12 mouse cellular contexts compared by ENCODE assay signal in genomic region chr5:120592141-120592540, GRCm38 (mm10). TPM values are rescaled to one million over a fixed set of nuclear protein-coding genes. Genes with fewer than 3 reads are reported as not detected.
A peak's percentile ranks its signal among the peaks of the same experiment; 100 is the strongest.
DNase-seq lines count a peak whose midpoint lies in the region; ATAC-seq and TF ChIP-seq lines count a peak whose summit lies in the region.
"Had no signal": no experiment of that assay in that cellular context is flagged by ENCODE, and none has a peak within 500 bp of the region (broad histone marks: within the 10 kb centered on the region; RNA-seq: fewer than 3 reads in every experiment).

No protein-coding gene starts in this region.

- TF ChIP-seq EP300 in CH12.LX (IDR thresholded peaks at IDR 0.05; ENCODE audit: low read length), result no peak

- 61% methylated on average over 7 of the region's 7 CpGs for WGBS in liver, embryonic 12.5 days (ENCODE audit: insufficient replicate concordance)

- TF ChIP-seq POLR2A in CH12.LX (IDR thresholded peaks at IDR 0.05; ENCODE audit: low read depth, low read length), result no peak
- TF ChIP-seq POLR2A in cortical plate, adult 2 months (IDR thresholded peaks at IDR 0.05; ENCODE audit: extremely low read depth, insufficient read depth, low read length), result no peak

- TF ChIP-seq RAD21 in CH12.LX (IDR thresholded peaks at IDR 0.05; ENCODE audit: low read depth, low read length), result peak; percentile 3; the same call in 1 of the 2 replicates

- in situ Hi-C loops in CH12.LX (cut with MboI; ENCODE audit: low pct_ligation_motif_present, low pct_unique_long_range_greater_than_20kb, low sequenced_read_pairs), result no loop called here

- H3K79me2 ChIP-seq in CH12.LX (replicated peaks; ENCODE audit: control insufficient read depth, extremely low read depth, insufficient read depth, poor library complexity, severe bottlenecking), result no peaks in the 10 kb centered on the region

- H3K4me1 ChIP-seq in liver, embryonic 12.5 days, result peaks cover 47% of the 10 kb centered on the region
- peaks cover 4 to 17% of the 10 kb centered on the region in 2 experiments for H3K4me1 ChIP-seq in CH12.LX (ENCODE audit: control insufficient read depth in 1 of 2, insufficient read depth in 2 of 2)
- no peaks in the 10 kb centered on the region for H3K4me1 ChIP-seq in cortical plate, adult 2 months (ENCODE audit: control insufficient read depth, insufficient read depth, low read length)

- H3K4me2 ChIP-seq in liver, embryonic 12.5 days, result no peak overlapping the region
- no peak overlapping the region for H3K4me2 ChIP-seq in CH12.LX (ENCODE audit: insufficient read depth, low read depth, poor library complexity, severe bottlenecking)

- TF ChIP-seq CTCF in CH12.LX (conservative IDR thresholded peaks at IDR 0.05 in 1 of 2, IDR thresholded peaks at IDR 0.05 in 1 of 2; ENCODE audit: low read depth in 2 of 2, low read length in 2 of 2), result peak; percentile 26 to 44; a peak in 3 of 4 replicates
- TF ChIP-seq CTCF in cortical plate, adult 2 months (IDR thresholded peaks at IDR 0.05; ENCODE audit: extremely low read depth, insufficient read depth, low read length), result 0 out of 2 replicates have a peak, but pooled peaks have one; percentile 9

- no peak for ATAC-seq in liver, embryonic 12.5 days
- ATAC-seq in erythroid progenitor cell, adult 5-6 weeks (replicated peaks; ENCODE audit: low FRiP score, poor library complexity, severe bottlenecking), result no peak

- no peak overlapping the region for H3K27ac ChIP-seq in liver, embryonic 12.5 days
- no peak overlapping the region for H3K27ac ChIP-seq in CH12.LX (ENCODE audit: insufficient read depth, low read depth)
- no peak overlapping the region for H3K27ac ChIP-seq in cortical plate, adult 2 months (ENCODE audit: insufficient read depth, low read length)

- H3K36me3 ChIP-seq in liver, embryonic 12.5 days, result no peaks in the 10 kb centered on the region
- H3K36me3 ChIP-seq in CH12.LX (replicated peaks in 1 of 2; ENCODE audit: control insufficient read depth in 1 of 2, insufficient read depth in 1 of 2, low read length in 1 of 2), result no peaks in the 10 kb centered on the region

- H3K9me3 ChIP-seq in liver, embryonic 12.5 days (replicated peaks), result peaks cover 8% of the 10 kb centered on the region; the same call in 1 of the 2 replicates
- peaks cover 4% of the 10 kb centered on the region for H3K9me3 ChIP-seq in CH12.LX (replicated peaks; ENCODE audit: low read length)

- dilution Hi-C loops in CH12.LX (cut with MboI; ENCODE audit: extremely low pct_ligation_motif_present, extremely low pct_unique_long_range_greater_than_20kb, low sequenced_read_pairs), result no loop called here

- no peak overlapping the region for H3K9ac ChIP-seq in liver, embryonic 12.5 days
- H3K9ac ChIP-seq in CH12.LX (ENCODE audit: insufficient read depth, low read depth), result no peak overlapping the region

- DNase-seq in embryo, embryonic 10.5 days (ENCODE audit: low spot score), result peak; percentile 46
- DNase-seq in embryo, embryonic 10 days (ENCODE audit: low spot score), result no peak
- DNase-seq in liver (peak; percentile 52), CH12.LX (ENCODE audit: extremely low read depth) (no peak)
- no peak for DNase-seq in heart, adult 8-10 months (ENCODE audit: low spot score)

- no peaks in the 10 kb centered on the region for H3K27me3 ChIP-seq in liver, embryonic 12.5 days (replicated peaks)
- peaks cover 18% of the 10 kb centered on the region for H3K27me3 ChIP-seq in CH12.LX (replicated peaks)

- no peak overlapping the region for H3K4me3 ChIP-seq in liver, embryonic 12.5 days
- no peak overlapping the region for H3K4me3 ChIP-seq in CH12.LX (replicated peaks in 1 of 3; ENCODE audit: low read depth in 2 of 3, low read length in 2 of 3, poor library complexity in 1 of 3)
- no peak overlapping the region for H3K4me3 ChIP-seq in cortical plate, adult 2 months (ENCODE audit: insufficient read depth, low read length)
- H3K4me3 ChIP-seq: erythroblast, embryonic 14.5 days had no signal

TF ChIP-seq in CH12.LX, 34 proteins besides CTCF, POLR2A, EP300 and RAD21:
- TF ChIP-seq MYC (IDR thresholded peaks at IDR 0.05; ENCODE audit: low read depth, low read length) (no peak), USF2 (conservative IDR thresholded peaks at IDR 0.05; ENCODE audit: low read depth, low read length) (no peak), MAX (IDR thresholded peaks at IDR 0.05; ENCODE audit: low read length) (no peak), TCF12 (IDR thresholded peaks at IDR 0.05; ENCODE audit: low read depth, low read length) (no peak), CHD2 (IDR thresholded peaks at IDR 0.05; ENCODE audit: low read length) (no peak), ETS1 (conservative IDR thresholded peaks at IDR 0.05; ENCODE audit: low read depth, low read length) (no peak)

RNA-seq across cellular contexts. Expression of gene Iqcd, which starts 3.3 kb away (rescaled TPM):
- 2.0 and 2.1 TPM in 2 replicates for polyA plus RNA-seq in liver, embryonic 12.5 days (2016; fragmentation: Nextera tagmentation; extraction: Ambion mirVana)
- 0.25 and 0.59 TPM in 2 replicates for total RNA-seq in CH12.LX (2012; rRNA removed)
- total RNA-seq in CH12.LX (2014; rRNA removed), result not detected in 2 replicates
- 0.35 and 0.77 TPM in 2 replicates for polyA plus RNA-seq in CH12.LX (2012; ENCODE audit: insufficient read length, low read depth)
- 1.5 and 2.5 TPM in 2 replicates for polyA plus RNA-seq in cortical plate, adult 2 months (2012; rRNA removed)
- total RNA-seq in heart, adult 8-10 months (2022), result under 1 TPM in 2 of 4 experiments, not detected in 2; 0.14 to 0.22 TPM
- 2.5 TPM in 1 of 2 replicates, not detected in the other for total RNA-seq in erythroid progenitor cell, adult 5-6 weeks (2015; ENCODE audit: low replicate concordance)
- total RNA-seq in erythroid progenitor cell, adult 5-6 weeks (2017; ENCODE audit: low replicate concordance), result 3.1 and 3.3 TPM in 2 replicates

RNA-seq across cellular contexts. Expression of gene Tpcn1, which starts 3.7 kb away (rescaled TPM):
- 24.8 and 25.4 TPM in 2 replicates for polyA plus RNA-seq in liver, embryonic 12.5 days (2016; fragmentation: Nextera tagmentation; extraction: Ambion mirVana)
- total RNA-seq in CH12.LX (2012; rRNA removed) (1.9 and 2.2 TPM in 2 replicates), CH12.LX (2014; rRNA removed) (0.90 and 1.0 TPM in 2 replicates)
- 4.2 and 5.4 TPM in 2 replicates for polyA plus RNA-seq in CH12.LX (2012; ENCODE audit: insufficient read length, low read depth)
- 37.9 and 40.0 TPM in 2 replicates for polyA plus RNA-seq in cortical plate, adult 2 months (2012; rRNA removed)
- total RNA-seq in heart, adult 8-10 months (2022), result 10 to 100 TPM; 34.8 to 36.7 (median 36.3) TPM
- total RNA-seq in erythroid progenitor cell, adult 5-6 weeks (2015; ENCODE audit: low replicate concordance), result 107 and 136 TPM in 2 replicates
- 57.0 and 72.9 TPM in 2 replicates for total RNA-seq in erythroid progenitor cell, adult 5-6 weeks (2017; ENCODE audit: low replicate concordance)

RNA-seq across cellular contexts. Expression of gene Rita1, which starts 20.2 kb away (rescaled TPM):
- polyA plus RNA-seq in liver, embryonic 12.5 days (2016; fragmentation: Nextera tagmentation; extraction: Ambion mirVana), result 7.3 and 8.4 TPM in 2 replicates
- total RNA-seq in CH12.LX (2012; rRNA removed) (6.3 and 7.3 TPM in 2 replicates), CH12.LX (2014; rRNA removed) (6.2 and 7.3 TPM in 2 replicates)
- polyA plus RNA-seq in CH12.LX (2012; ENCODE audit: insufficient read length, low read depth), result 10.2 and 10.8 TPM in 2 replicates
- 39.6 and 40.8 TPM in 2 replicates for polyA plus RNA-seq in cortical plate, adult 2 months (2012; rRNA removed)
- 10 to 100 TPM; 14.3 to 17.9 (median 15.3) TPM for total RNA-seq in heart, adult 8-10 months (2022)
- total RNA-seq in erythroid progenitor cell, adult 5-6 weeks (2015; ENCODE audit: low replicate concordance), result 0.72 TPM in 1 of 2 replicates, not detected in the other
- total RNA-seq in erythroid progenitor cell, adult 5-6 weeks (2017; ENCODE audit: low replicate concordance), result 3.9 TPM in 1 of 2 replicates, not detected in the other

RNA-seq across cellular contexts. Expression of gene Ddx54, which starts 20.4 kb away (rescaled TPM):
- polyA plus RNA-seq in liver, embryonic 12.5 days (2016; fragmentation: Nextera tagmentation; extraction: Ambion mirVana), result 35.0 and 36.3 TPM in 2 replicates
- total RNA-seq in CH12.LX (2012; rRNA removed) (83.6 and 93.6 TPM in 2 replicates), CH12.LX (2014; rRNA removed) (56.6 and 63.7 TPM in 2 replicates)
- polyA plus RNA-seq in CH12.LX (2012; ENCODE audit: insufficient read length, low read depth), result 91.8 and 96.8 TPM in 2 replicates
- polyA plus RNA-seq in cortical plate, adult 2 months (2012; rRNA removed), result 30.3 and 31.0 TPM in 2 replicates
- total RNA-seq in heart, adult 8-10 months (2022), result 10 to 100 TPM; 21.0 to 24.7 (median 23.0) TPM
- total RNA-seq in erythroid progenitor cell, adult 5-6 weeks (2015; ENCODE audit: low replicate concordance), result 1.1 and 1.3 TPM in 2 replicates
- total RNA-seq in erythroid progenitor cell, adult 5-6 weeks (2017; ENCODE audit: low replicate concordance), result 6.4 and 8.1 TPM in 2 replicates

RNA-seq across cellular contexts. Expression of gene Cfap73, which starts 41.9 kb away (rescaled TPM):
- polyA plus RNA-seq in liver, embryonic 12.5 days (2016; fragmentation: Nextera tagmentation; extraction: Ambion mirVana), result not detected in 2 replicates
- total RNA-seq in CH12.LX (2012; rRNA removed), result not detected in 2 replicates
- not detected in 2 replicates for total RNA-seq in CH12.LX (2014; rRNA removed)
- 0.26 TPM in 1 of 2 replicates, not detected in the other for polyA plus RNA-seq in CH12.LX (2012; ENCODE audit: insufficient read length, low read depth)
- 0.10 and 0.19 TPM in 2 replicates for polyA plus RNA-seq in cortical plate, adult 2 months (2012; rRNA removed)
- total RNA-seq in heart, adult 8-10 months (2022), result not detected
- total RNA-seq in erythroid progenitor cell, adult 5-6 weeks (2015; ENCODE audit: low replicate concordance), result not detected in 2 replicates
- total RNA-seq in erythroid progenitor cell, adult 5-6 weeks (2017; ENCODE audit: low replicate concordance), result not detected in 2 replicates
- total RNA-seq: monocyte, adult 5-6 weeks had no signal
- polyA plus RNA-seq: erythroblast, embryonic 14.5 days; heart, embryonic 16.5 days; stomach, embryonic 14.5 days had no signal

Comparison
In these comparisons a context has a peak if more than half of its experiments do, and no peak if none do; other contexts are left out.
1. DNase-seq: peak in embryo, embryonic 10.5 days (single experiment) and liver (single experiment); none in embryo, embryonic 10 days (single experiment), CH12.LX (single experiment) and heart, adult 8-10 months (single experiment).
2. RNA of gene Tpcn1, which starts 3.7 kb away (total RNA-seq): 57.0 to 136 TPM in erythroid progenitor cell, adult 5-6 weeks and 34.8 to 36.7 TPM in heart, adult 8-10 months; 0.90 to 2.2 TPM in CH12.LX; every median in the first group is over 10 times any median in the second.